Mouse (Mus musculus) layer of hippocampus, postnatal 14 days (tissue): Measurements from ENCODE around the gene Hnrnpc. TPM values are rescaled to one million over a fixed set of nuclear protein-coding genes. Genes with fewer than 3 reads are reported as not detected.

Source experiments
- DNase-seq, 2 experiments: peaks; one replicate each; pipeline ENCODE4 v3.0.0; 2021 to 2022; ENCODE audit warnings: low spot score in 2 of 2, mixed read lengths in 1 of 2
- total RNA-seq, 2 experiments: library from RNA; stranded (reverse); gene quantifications; 2 replicates each; pipeline ENCODE4 v1.2.3; 2021

Hnrnpc gene
- total RNA-seq, 2 experiments from 2014 or later = 213 to 245 TPM

DNA sequence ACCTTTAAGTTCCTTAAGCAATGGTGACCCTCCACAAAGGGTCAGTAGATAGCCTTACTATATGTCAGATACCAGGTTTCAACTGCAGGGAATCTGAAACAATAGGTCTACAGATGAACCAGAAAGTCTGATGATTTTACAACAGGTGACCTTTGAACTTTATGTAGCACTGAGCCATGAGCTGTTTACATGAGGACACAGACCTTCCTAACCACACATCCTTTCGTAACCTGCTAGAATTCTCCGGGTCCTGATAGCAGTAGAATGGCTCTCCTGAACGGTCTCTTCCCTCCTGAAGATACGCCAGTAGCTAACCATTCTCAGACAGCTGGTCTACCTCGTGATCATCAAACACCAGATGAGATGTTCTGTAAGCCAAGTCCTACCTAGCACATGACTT lies 64.5 kb downstream of the Hnrnpc start:
- no peak for DNase-seq

DNA sequence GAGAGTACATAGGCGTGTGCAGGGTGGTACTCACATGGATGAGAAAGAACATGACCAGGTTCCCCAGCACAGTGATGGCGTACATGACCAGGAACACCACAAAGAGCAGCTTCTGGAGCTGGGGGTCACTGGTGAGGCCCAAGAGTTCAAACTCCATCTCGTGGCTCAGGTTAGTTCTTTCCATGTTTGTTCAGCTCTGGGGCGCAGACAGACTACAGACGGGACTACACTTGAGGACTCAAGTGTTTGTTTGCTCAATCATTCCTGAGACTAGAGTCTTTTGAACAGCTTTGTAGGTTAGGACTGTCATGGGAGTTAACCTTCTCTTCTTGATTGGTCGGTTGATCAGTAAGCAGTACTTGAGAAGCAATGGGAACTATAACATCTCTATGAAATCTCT lies 67.9 kb downstream of the Hnrnpc start:
- no peak for DNase-seq

DNA sequence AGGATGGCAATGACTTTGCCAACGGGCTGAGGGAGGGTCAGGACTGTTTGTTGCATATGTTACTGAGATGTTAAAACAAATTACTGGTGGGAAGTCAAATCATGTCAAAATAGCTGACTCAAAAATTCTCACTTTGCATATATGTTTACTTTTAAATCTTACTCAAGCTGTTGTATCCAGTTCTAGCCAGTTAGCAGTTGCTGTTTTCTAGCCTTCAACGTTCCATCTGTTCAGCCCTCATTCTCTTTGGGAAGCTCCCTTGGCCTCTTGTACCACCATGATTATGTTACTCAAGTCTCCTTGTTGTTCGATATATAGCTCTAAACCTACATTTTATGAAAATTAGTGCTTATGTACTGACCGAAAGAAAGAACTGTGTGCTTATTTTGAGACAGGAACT lies 77.5 kb downstream of the Hnrnpc start:
- DNase-seq = no peak

DNA sequence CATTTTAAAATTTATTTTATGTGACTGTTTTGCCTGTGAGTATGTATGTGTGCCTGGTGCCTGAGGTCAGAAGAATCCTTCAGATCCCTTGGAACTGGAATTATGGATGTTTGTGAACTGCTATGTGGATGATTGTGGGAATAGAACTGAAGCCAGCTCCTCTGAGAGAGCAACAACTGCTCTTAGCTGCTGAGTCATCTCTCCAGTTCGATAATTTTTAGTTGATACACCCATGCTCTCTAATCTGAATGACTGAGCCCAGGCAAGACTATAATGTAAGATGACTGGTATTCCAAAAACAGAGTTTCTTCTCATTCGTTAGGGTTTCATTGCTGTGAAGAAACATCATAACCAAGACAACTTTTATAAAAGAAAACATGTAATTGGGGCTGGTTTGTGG lies 79.7 kb downstream of the Hnrnpc start:
- no peak for DNase-seq

Other genes starting within 250 kb of the Hnrnpc start
- 10 to 100 TPM; 34.9 to 38.9 TPM for gene Mettl17, start 219.2 kb downstream of the Hnrnpc start, total RNA-seq
- 1 to 10 TPM; 4.7 to 5.6 TPM for gene Slc39a2, start 211.1 kb downstream of the Hnrnpc start, total RNA-seq
- gene Ndrg2, start 189.9 kb downstream of the Hnrnpc start, total RNA-seq = 100 to 1,000 TPM; 696 to 763 TPM
- gene Tppp2, start 185.6 kb downstream of the Hnrnpc start, total RNA-seq = not detected
- under 1 TPM in 1 of 2 experiments, not detected in 1; 0.23 TPM for gene Rnase13, start 181.3 kb downstream of the Hnrnpc start, total RNA-seq
- gene Arhgef40, start 119.3 kb downstream of the Hnrnpc start, total RNA-seq = 10 to 100 TPM; 44.2 to 47.4 TPM
- gene Tmem253, start 88.4 kb downstream of the Hnrnpc start, total RNA-seq = under 1 TPM; 0.39 to 0.95 TPM
- gene Zfp219, start 83.3 kb downstream of the Hnrnpc start, total RNA-seq = 10 to 100 TPM; 37.6 to 41.2 TPM
- not detected for gene Olfr221, start 61.6 kb downstream of the Hnrnpc start, total RNA-seq
- gene Rpgrip1, start 6.7 kb upstream of the Hnrnpc start, total RNA-seq = 1 to 10 TPM; 2.4 TPM
- 10 to 100 TPM; 48.3 TPM for gene Supt16, start 93.4 kb upstream of the Hnrnpc start, total RNA-seq
- gene Chd8, start 153.8 kb upstream of the Hnrnpc start, total RNA-seq = 100 to 1,000 TPM; 110 to 124 TPM
- 10 to 100 TPM; 56.1 to 63.3 TPM for gene Tox4, start 175.1 kb upstream of the Hnrnpc start, total RNA-seq
- 10 to 100 TPM; 34.6 to 38.0 TPM for gene Rab2b, start 175.5 kb upstream of the Hnrnpc start, total RNA-seq
- gene Mettl3, start 201.1 kb upstream of the Hnrnpc start, total RNA-seq = 10 to 100 TPM; 33.4 to 36.4 TPM
- 10 to 100 TPM; 40.8 to 43.0 TPM for gene Sall2, start 224.7 kb upstream of the Hnrnpc start, total RNA-seq